Mouse (Mus musculus) CH12.LX (cell line): Measurements from ENCODE around the gene Esyt2. TPM values are rescaled to one million over a fixed set of nuclear protein-coding genes. Genes with fewer than 3 reads are reported as not detected.

Experiments used
- DNase-seq: peaks from one replicate; pipeline ENCODE4 v3.0.0-alpha.2; 2013; ENCODE audit errors: extremely low read depth
- H3K27ac ChIP-seq: 2 replicates; pipeline ENCODE4 v1.5.1; 2012; ENCODE audit warnings: low read depth, mild to moderate bottlenecking, control low read depth, moderate library complexity; ENCODE audit not compliant: insufficient read depth
- H3K27me3 ChIP-seq: replicated peaks from 2 replicates; pipeline ENCODE3; 2012; ENCODE audit warnings: inconsistent platforms
- H3K36me3 ChIP-seq, 2 experiments: replicated peaks in 1 of 2; 2 replicates each; pipeline versions ENCODE3 to v1.6.1; 2012; ENCODE audit warnings: inconsistent platforms in 1 of 2, low read length in 1 of 2, mild to moderate bottlenecking in 1 of 2, mixed read lengths in 1 of 2, moderate library complexity in 1 of 2; ENCODE audit not compliant: control insufficient read depth in 1 of 2, insufficient read depth in 1 of 2
- H3K4me1 ChIP-seq, 2 experiments: 2 replicates each; pipeline ENCODE4 v1.6.1; 2012; ENCODE audit warnings: inconsistent platforms in 1 of 2, moderate library complexity in 1 of 2; ENCODE audit not compliant: insufficient read depth in 2 of 2, control insufficient read depth in 1 of 2
- H3K4me2 ChIP-seq: 2 replicates; pipeline ENCODE4 v1.6.1; 2012; ENCODE audit warnings: low read depth, mild to moderate bottlenecking, control low read depth; ENCODE audit not compliant: poor library complexity, insufficient read depth, severe bottlenecking
- H3K4me3 ChIP-seq, 3 experiments: fragments of 150-350 bp in 1 of 3; sonication (generic) in 1 of 3; replicated peaks in 1 of 3; 2 replicates each; pipeline versions ENCODE3 to v1.5.1; 2011 to 2012; ENCODE audit warnings: low read depth in 2 of 3, low read length in 2 of 3, mild to moderate bottlenecking in 2 of 3, moderate library complexity in 2 of 3, control low read depth in 1 of 3, improper control_type of control experiment in 1 of 3, inconsistent platforms in 1 of 3, mixed read lengths in 1 of 3; ENCODE audit not compliant: poor library complexity in 1 of 3
- H3K79me2 ChIP-seq: replicated peaks from 2 replicates; pipeline ENCODE4 v1.6.1; 2012; ENCODE audit warnings: mild to moderate bottlenecking, moderate library complexity; ENCODE audit not compliant: control insufficient read depth, poor library complexity, insufficient read depth, severe bottlenecking; ENCODE audit errors: extremely low read depth
- H3K9ac ChIP-seq: 2 replicates; pipeline ENCODE4 v1.6.1; 2012; ENCODE audit warnings: low read depth, mild to moderate bottlenecking, control low read depth, moderate library complexity; ENCODE audit not compliant: insufficient read depth
- H3K9me3 ChIP-seq: replicated peaks from 2 replicates; pipeline ENCODE3; 2012; ENCODE audit warnings: low read length, inconsistent platforms, mixed read lengths
- BHLHE40 ChIP-seq: IDR thresholded peaks from 2 replicates; pipeline ENCODE4 v1.6.1; 2011; ENCODE audit warnings: mild to moderate bottlenecking, low read depth, low read length, improper control_type of control experiment
- CHD1 ChIP-seq: IDR thresholded peaks from 2 replicates; pipeline ENCODE4 v1.6.1; 2012; ENCODE audit warnings: low read depth, low read length, improper control_type of control experiment, inconsistent platforms
- CTCF ChIP-seq, 2 experiments: IDR thresholded peaks in 1 of 2; conservative IDR thresholded peaks in 1 of 2; 2 replicates each; pipeline ENCODE4 v1.5.1; 2011 to 2012; ENCODE audit warnings: low read depth in 2 of 2, low read length in 2 of 2, improper control_type of control experiment in 1 of 2, inconsistent platforms in 1 of 2, mild to moderate bottlenecking in 1 of 2, moderate library complexity in 1 of 2
- ELF1 ChIP-seq: IDR thresholded peaks from 2 replicates; pipeline ENCODE4 v1.6.1; 2014; ENCODE audit warnings: low read depth, mild to moderate bottlenecking, inconsistent platforms, low read length, improper control_type of control experiment
- EP300 ChIP-seq: IDR thresholded peaks from 2 replicates; pipeline ENCODE4 v1.6.1; 2011; ENCODE audit warnings: low read length, improper control_type of control experiment
- ETS1 ChIP-seq: conservative IDR thresholded peaks from 2 replicates; pipeline ENCODE4 v1.6.1; 2012; ENCODE audit warnings: low read depth, mild to moderate bottlenecking, inconsistent platforms, low read length, improper control_type of control experiment, moderate library complexity
- GABPA ChIP-seq: IDR thresholded peaks from 2 replicates; pipeline ENCODE4 v1.6.1; 2012; ENCODE audit warnings: low read depth, low read length, improper control_type of control experiment, inconsistent platforms; ENCODE audit not compliant: insufficient replicate concordance
- HCFC1 ChIP-seq: IDR thresholded peaks from 2 replicates; pipeline ENCODE4 v1.6.1; 2012; ENCODE audit warnings: low read depth, mild to moderate bottlenecking, inconsistent platforms, low read length, improper control_type of control experiment
- JUN ChIP-seq: IDR thresholded peaks from 2 replicates; pipeline ENCODE4 v1.6.1; 2011; ENCODE audit warnings: low read depth, mild to moderate bottlenecking, low read length, improper control_type of control experiment, moderate library complexity; ENCODE audit not compliant: insufficient read depth
- JUND ChIP-seq: conservative IDR thresholded peaks from 2 replicates; pipeline ENCODE4 v1.6.1; 2011; ENCODE audit warnings: low read depth, low read length, improper control_type of control experiment
- MAFK ChIP-seq: IDR thresholded peaks from 2 replicates; pipeline ENCODE4 v1.6.1; 2011; ENCODE audit warnings: low read length, improper control_type of control experiment; ENCODE audit not compliant: insufficient replicate concordance
- MAX ChIP-seq: IDR thresholded peaks from 2 replicates; pipeline ENCODE4 v1.6.1; 2011; ENCODE audit warnings: low read length, improper control_type of control experiment
- MAZ ChIP-seq: IDR thresholded peaks from 2 replicates; pipeline ENCODE4 v1.6.1; 2012; ENCODE audit warnings: low read depth, mild to moderate bottlenecking, inconsistent platforms, low read length, improper control_type of control experiment, moderate library complexity
- MEF2A ChIP-seq: IDR thresholded peaks from 2 replicates; pipeline ENCODE4 v1.6.1; 2014; ENCODE audit warnings: low read depth, mild to moderate bottlenecking, inconsistent platforms, low read length, improper control_type of control experiment, borderline replicate concordance
- MXI1 ChIP-seq: IDR thresholded peaks from 2 replicates; pipeline ENCODE4 v1.6.1; 2011; ENCODE audit warnings: mild to moderate bottlenecking, low read depth, low read length, improper control_type of control experiment
- MYC ChIP-seq: IDR thresholded peaks from 2 replicates; pipeline ENCODE4 v1.6.1; 2011; ENCODE audit warnings: low read depth, mild to moderate bottlenecking, improper control_type of control experiment, low read length
- NELFE ChIP-seq: IDR thresholded peaks from 2 replicates; pipeline ENCODE4 v1.6.1; 2011; ENCODE audit warnings: low read depth, low read length, improper control_type of control experiment
- PAX5 ChIP-seq: IDR thresholded peaks from 2 replicates; pipeline ENCODE4 v1.6.1; 2012; ENCODE audit warnings: low read length, inconsistent platforms, mixed read lengths
- POLR2A ChIP-seq: IDR thresholded peaks from 2 replicates; pipeline ENCODE4 v1.6.1; 2011; ENCODE audit warnings: low read depth, mild to moderate bottlenecking, improper control_type of control experiment, low read length
- POLR2AphosphoS2 ChIP-seq: IDR thresholded peaks from 2 replicates; pipeline ENCODE4 v1.6.1; 2011; ENCODE audit warnings: low read depth, low read length, improper control_type of control experiment
- RAD21 ChIP-seq: IDR thresholded peaks from 2 replicates; pipeline ENCODE4 v1.6.1; 2011; ENCODE audit warnings: low read depth, mild to moderate bottlenecking, low read length, improper control_type of control experiment, moderate library complexity
- RCOR1 ChIP-seq: conservative IDR thresholded peaks from 2 replicates; pipeline ENCODE4 v1.6.1; 2012; ENCODE audit warnings: low read depth, mild to moderate bottlenecking, inconsistent platforms, low read length, improper control_type of control experiment
- SIN3A ChIP-seq: IDR thresholded peaks from 2 replicates; pipeline ENCODE4 v1.6.1; 2012; ENCODE audit warnings: low read length, improper control_type of control experiment, inconsistent platforms
- TCF12 ChIP-seq: IDR thresholded peaks from 2 replicates; pipeline ENCODE4 v1.6.1; 2014; ENCODE audit warnings: low read depth, mild to moderate bottlenecking, inconsistent platforms, low read length, improper control_type of control experiment
- USF1 ChIP-seq: IDR thresholded peaks from 2 replicates; pipeline ENCODE4 v1.6.1; 2014; ENCODE audit warnings: low read depth, mild to moderate bottlenecking, inconsistent platforms, low read length, improper control_type of control experiment
- USF2 ChIP-seq: conservative IDR thresholded peaks from 2 replicates; pipeline ENCODE4 v1.6.1; 2011; ENCODE audit warnings: low read depth, low read length, improper control_type of control experiment
- ZC3H11A ChIP-seq: IDR thresholded peaks from 2 replicates; pipeline ENCODE4 v1.6.1; 2012; ENCODE audit warnings: low read depth, mild to moderate bottlenecking, inconsistent platforms, low read length, improper control_type of control experiment
- ZKSCAN1 ChIP-seq: IDR thresholded peaks from 2 replicates; pipeline ENCODE4 v1.6.1; 2012; ENCODE audit warnings: low read depth, inconsistent platforms, low read length, improper control_type of control experiment, borderline replicate concordance
- ZMIZ1 ChIP-seq: IDR thresholded peaks from 2 replicates; pipeline ENCODE4 v1.6.1; 2012; ENCODE audit warnings: low read depth, mild to moderate bottlenecking, inconsistent platforms, low read length, improper control_type of control experiment
- ZNF384 ChIP-seq: IDR thresholded peaks from 2 replicates; pipeline ENCODE4 v1.6.1; 2012; ENCODE audit warnings: low read depth, low read length, improper control_type of control experiment, inconsistent platforms
- dilution Hi-C: fragments of 300-500 bp; cut with MboI; formaldehyde crosslinking; loops from 2 replicates; pipeline ENCODE4 v1.14.3; 2020; ENCODE audit warnings: low sequenced_read_pairs; ENCODE audit not compliant: extremely low pct_unique_long_range_greater_than_20kb, extremely low pct_ligation_motif_present
- in situ Hi-C: fragments of 300-500 bp; cut with MboI; formaldehyde crosslinking; loops from 3 replicates; pipeline ENCODE4 v1.14.3; 2019; ENCODE audit warnings: low sequenced_read_pairs, low pct_ligation_motif_present, low pct_unique_long_range_greater_than_20kb, mixed read lengths
- polyA plus RNA-seq: library from polyadenylated mRNA; unstranded; fragments of >175 nt; gene quantifications from 2 replicates; pipeline ENCODE4 v1.2.1, GENCODE M21; 2012; ENCODE audit warnings: low read depth; ENCODE audit not compliant: insufficient read length
- total RNA-seq, 2 experiments: library from RNA; depleted of rRNA; stranded (reverse); fragments of 300-350 nt in 1 of 2; fragments of >200 nt in 1 of 2; gene quantifications; 2 replicates each; pipeline ENCODE4 v1.2.3; 2012 to 2014

The Esyt2 gene
- total and polyA plus RNA-seq, 3 experiments = 6.9 to 12.8 (median 8.2) TPM

DNA sequence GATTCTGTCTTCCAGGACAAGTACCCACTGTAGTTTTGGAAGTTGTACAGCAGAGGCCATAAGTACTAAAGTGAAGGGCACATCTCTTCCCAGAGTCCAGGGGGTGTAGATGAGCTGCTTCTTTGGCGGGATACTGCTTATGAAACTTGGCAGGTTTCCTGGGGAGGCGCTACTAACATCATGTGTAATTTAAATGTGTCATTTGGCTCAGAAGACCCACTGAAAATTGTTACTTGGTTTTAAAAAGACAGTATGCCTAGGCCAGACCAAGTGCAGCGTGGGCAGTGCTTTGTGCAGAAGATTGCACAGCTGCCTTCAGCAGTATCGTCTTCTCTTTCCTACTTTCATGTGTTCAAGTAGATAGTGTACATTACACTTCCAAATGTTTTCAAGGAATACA is 44.5 kb downstream of the Esyt2 start:
- Histone ChIP-seq H3K4me2 (no peak overlapping the region), H3K9ac (no peak overlapping the region), H3K9me3 (no peaks in the 10 kb centered on the region), H3K4me1 (no peaks in the 10 kb centered on the region), H3K79me2 (no peaks in the 10 kb centered on the region), H3K27ac (no peak overlapping the region), H3K4me3 (no peak overlapping the region), H3K27me3 (no peaks in the 10 kb centered on the region), H3K36me3 (peaks cover 0 to 17% of the 10 kb centered on the region in 2 experiments)
- TF ChIP-seq SIN3A = no peak
- no peak for TF ChIP-seq EP300
- TF ChIP-seq NELFE = no peak
- TF ChIP-seq RCOR1 = no peak
- TF ChIP-seq ETS1 = no peak
- TF ChIP-seq CTCF (conservative IDR thresholded peaks at IDR 0.05 in 1 of 2, IDR thresholded peaks at IDR 0.05 in 1 of 2; ENCODE audit: low read depth in 2 of 2, low read length in 2 of 2) = no peak
- TF ChIP-seq MYC = no peak
- TF ChIP-seq MAFK = no peak
- TF ChIP-seq RAD21 = no peak
- TF ChIP-seq ZKSCAN1 = no peak
- no peak for TF ChIP-seq JUND
- no peak for TF ChIP-seq JUN
- TF ChIP-seq GABPA = no peak
- no peak for TF ChIP-seq TCF12
- TF ChIP-seq ZMIZ1 = no peak
- TF ChIP-seq MXI1 = no peak
- no peak for TF ChIP-seq USF2
- no peak for TF ChIP-seq POLR2A
- no peak for TF ChIP-seq ELF1
- no peak for TF ChIP-seq CHD1
- in situ Hi-C loops = no loop called here
- no peak for DNase-seq
- dilution Hi-C loops = no loop called here

DNA sequence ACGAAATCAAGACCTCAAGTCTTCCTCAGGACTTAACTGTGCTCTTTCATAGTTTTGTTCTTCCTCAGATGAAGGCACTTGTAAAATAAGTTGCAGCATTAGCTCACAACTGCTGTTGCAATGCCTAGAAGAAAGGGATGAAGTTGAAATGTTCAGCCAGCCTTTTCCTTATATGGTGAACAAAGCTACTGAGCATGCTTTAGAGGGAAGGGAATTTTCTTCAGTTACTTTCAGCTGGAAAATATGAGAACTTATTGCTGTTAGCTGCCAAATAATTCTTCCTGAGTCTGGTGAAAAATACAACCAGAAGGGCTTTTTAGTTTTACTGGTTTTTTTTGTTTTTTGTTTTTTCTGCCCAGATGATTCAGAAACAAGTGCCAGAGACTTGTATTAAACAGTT is 45.2 kb downstream of the Esyt2 start:
- no peak overlapping the region for H3K9ac ChIP-seq
- in situ Hi-C loops (no loop called here), dilution Hi-C loops (no loop called here)
- TF ChIP-seq RCOR1 = no peak
- TF ChIP-seq USF1 = no peak
- TF ChIP-seq JUND = no peak
- no peak for TF ChIP-seq NELFE
- TF ChIP-seq BHLHE40 = no peak
- no peak for TF ChIP-seq MAZ
- TF ChIP-seq HCFC1 = no peak
- no peak for TF ChIP-seq MEF2A
- no peak for TF ChIP-seq MAX
- no peak for TF ChIP-seq MYC
- no peak for TF ChIP-seq POLR2AphosphoS2
- TF ChIP-seq ZC3H11A = no peak
- TF ChIP-seq USF2 = no peak
- no peak for TF ChIP-seq RAD21
- TF ChIP-seq ZNF384 = no peak
- no peak for TF ChIP-seq MXI1
- no peak for TF ChIP-seq PAX5
- no peak for TF ChIP-seq JUN
- no peak for TF ChIP-seq CTCF (conservative IDR thresholded peaks at IDR 0.05 in 1 of 2, IDR thresholded peaks at IDR 0.05 in 1 of 2; ENCODE audit: low read depth in 2 of 2, low read length in 2 of 2)
- no peak overlapping the region for H3K4me3 ChIP-seq
- H3K27ac ChIP-seq = no peak overlapping the region
- H3K27me3 ChIP-seq = no peaks in the 10 kb centered on the region
- H3K79me2 ChIP-seq = no peaks in the 10 kb centered on the region
- DNase-seq = no peak
- H3K36me3 ChIP-seq = peaks cover 0 to 17% of the 10 kb centered on the region in 2 experiments
- no peak overlapping the region for H3K4me2 ChIP-seq
- H3K4me1 ChIP-seq = no peaks in the 10 kb centered on the region
- no peaks in the 10 kb centered on the region for H3K9me3 ChIP-seq
